Mouse (Mus musculus): Measurements from ENCODE around the gene Gpr162.
"Not testable (repeated sequence)": the region's sequence is repeated elsewhere in the genome, so short reads cannot be mapped to it uniquely, and the experiment has no call there.

The Gpr162 gene

GRCm38 (mm10) chr6:124839805-124840204 lies 24.0 kb downstream of the Gpr162 start:
- no peak for DNase-seq (ENCODE audit: low read depth, low spot score)

- no peak for DNase-seq (ENCODE audit: low read depth, low spot score)
Observed at GRCm38 (mm10) chr6:124836411-124836810, 27.4 kb downstream of the Gpr162 start.

GRCm38 (mm10) chr6:124835531-124835930 lies 28.3 kb downstream of the Gpr162 start:
- DNase-seq (ENCODE audit: low read depth, low spot score), result no peak

- no peak for DNase-seq (ENCODE audit: low read depth, low spot score)
Observed at GRCm38 (mm10) chr6:124834512-124835081, 29.2 kb downstream of the Gpr162 start.

- DNase-seq (ENCODE audit: low read depth, low spot score), result no peak
Observed at GRCm38 (mm10) chr6:124831649-124832048, 32.1 kb downstream of the Gpr162 start.

- not testable (repeated sequence) for DNase-seq (ENCODE audit: low read depth, low spot score)
Observed at GRCm38 (mm10) chr6:124831199-124831598, 32.6 kb downstream of the Gpr162 start.

GRCm38 (mm10) chr6:124829799-124830700 lies 33.7 kb downstream of the Gpr162 start:
- DNase-seq (ENCODE audit: low read depth, low spot score), result peak; percentile 95

- DNase-seq (ENCODE audit: low read depth, low spot score), result peak; percentile 99
Observed at GRCm38 (mm10) chr6:124828868-124829798, 34.6 kb downstream of the Gpr162 start, which contains the start of the genes Usp5 and Cdca3. Gene Usp5, minus strand, starts transcription at chr6:124829484. Gene Cdca3, plus strand, starts transcription at chr6:124829547.

- peak; percentile 57 for DNase-seq (ENCODE audit: low read depth, low spot score)
Observed at GRCm38 (mm10) chr6:124828101-124828592, 35.6 kb downstream of the Gpr162 start.

GRCm38 (mm10) chr6:124822049-124822448 lies 41.7 kb downstream of the Gpr162 start:
- DNase-seq (ENCODE audit: low read depth, low spot score), result no peak

- no peak for DNase-seq (ENCODE audit: low read depth, low spot score)
Observed at GRCm38 (mm10) chr6:124820891-124821290, 42.9 kb downstream of the Gpr162 start.

- DNase-seq (ENCODE audit: low read depth, low spot score), result no peak
Observed at GRCm38 (mm10) chr6:124817971-124818370, 45.8 kb downstream of the Gpr162 start.

- DNase-seq (ENCODE audit: low read depth, low spot score), result no peak
Observed at GRCm38 (mm10) chr6:124817563-124817962, 46.2 kb downstream of the Gpr162 start.

- DNase-seq (ENCODE audit: low read depth, low spot score), result no peak
Observed at GRCm38 (mm10) chr6:124817125-124817524, 46.7 kb downstream of the Gpr162 start.

- DNase-seq (ENCODE audit: low read depth, low spot score), result no peak
Observed at GRCm38 (mm10) chr6:124816611-124817010, 47.2 kb downstream of the Gpr162 start.

- DNase-seq (ENCODE audit: low read depth, low spot score), result no peak
Observed at GRCm38 (mm10) chr6:124814858-124815774, 48.7 kb downstream of the Gpr162 start.

GRCm38 (mm10) chr6:124814448-124814847 lies 49.3 kb downstream of the Gpr162 start:
- no peak for DNase-seq (ENCODE audit: low read depth, low spot score)

- peak; percentile 87 for DNase-seq (ENCODE audit: low read depth, low spot score)
Observed at GRCm38 (mm10) chr6:124813933-124814332, 49.9 kb downstream of the Gpr162 start, which contains the start of gene Tpi1. Gene Tpi1, minus strand, starts transcription at chr6:124814296.

- DNase-seq (ENCODE audit: low read depth, low spot score), result peak; percentile 79
Observed at GRCm38 (mm10) chr6:124813496-124813895, 50.3 kb downstream of the Gpr162 start.

- DNase-seq (ENCODE audit: low read depth, low spot score), result no peak
Observed at GRCm38 (mm10) chr6:124812848-124813247, 50.9 kb downstream of the Gpr162 start.
